Mouse (Mus musculus) CH12.LX (cell line): ENCODE results near the gene Kank1.

Experiments used
- CHD2 ChIP-seq: IDR thresholded peaks from 2 replicates; pipeline ENCODE4 v1.6.1; 2011; ENCODE audit warnings: low read length, improper control_type of control experiment
- CTCF ChIP-seq, 2 experiments: IDR thresholded peaks in 1 of 2; conservative IDR thresholded peaks in 1 of 2; 2 replicates each; pipeline ENCODE4 v1.5.1; 2011 to 2012; ENCODE audit warnings: low read depth in 2 of 2, low read length in 2 of 2, improper control_type of control experiment in 1 of 2, inconsistent platforms in 1 of 2, mild to moderate bottlenecking in 1 of 2, moderate library complexity in 1 of 2
- E2F4 ChIP-seq: IDR thresholded peaks from 2 replicates; pipeline ENCODE4 v1.6.1; 2011; ENCODE audit warnings: low read depth, low read length, improper control_type of control experiment; ENCODE audit not compliant: insufficient replicate concordance
- EP300 ChIP-seq: IDR thresholded peaks from 2 replicates; pipeline ENCODE4 v1.6.1; 2011; ENCODE audit warnings: low read length, improper control_type of control experiment
- ETS1 ChIP-seq: conservative IDR thresholded peaks from 2 replicates; pipeline ENCODE4 v1.6.1; 2012; ENCODE audit warnings: low read depth, mild to moderate bottlenecking, inconsistent platforms, low read length, improper control_type of control experiment, moderate library complexity
- HCFC1 ChIP-seq: IDR thresholded peaks from 2 replicates; pipeline ENCODE4 v1.6.1; 2012; ENCODE audit warnings: low read depth, mild to moderate bottlenecking, inconsistent platforms, low read length, improper control_type of control experiment
- KAT2A ChIP-seq: IDR thresholded peaks from 2 replicates; pipeline ENCODE4 v1.6.1; 2012; ENCODE audit warnings: low read length, improper control_type of control experiment, inconsistent platforms; ENCODE audit not compliant: insufficient replicate concordance
- MAFK ChIP-seq: IDR thresholded peaks from 2 replicates; pipeline ENCODE4 v1.6.1; 2011; ENCODE audit warnings: low read length, improper control_type of control experiment; ENCODE audit not compliant: insufficient replicate concordance
- MEF2A ChIP-seq: IDR thresholded peaks from 2 replicates; pipeline ENCODE4 v1.6.1; 2014; ENCODE audit warnings: low read depth, mild to moderate bottlenecking, inconsistent platforms, low read length, improper control_type of control experiment, borderline replicate concordance
- POLR2A ChIP-seq: IDR thresholded peaks from 2 replicates; pipeline ENCODE4 v1.6.1; 2011; ENCODE audit warnings: low read depth, mild to moderate bottlenecking, improper control_type of control experiment, low read length
- UBTF ChIP-seq: IDR thresholded peaks from 2 replicates; pipeline ENCODE4 v1.6.1; 2012; ENCODE audit warnings: low read depth, mild to moderate bottlenecking, inconsistent platforms, low read length, improper control_type of control experiment, moderate library complexity
- USF2 ChIP-seq: conservative IDR thresholded peaks from 2 replicates; pipeline ENCODE4 v1.6.1; 2011; ENCODE audit warnings: low read depth, low read length, improper control_type of control experiment
- ZMIZ1 ChIP-seq: IDR thresholded peaks from 2 replicates; pipeline ENCODE4 v1.6.1; 2012; ENCODE audit warnings: low read depth, mild to moderate bottlenecking, inconsistent platforms, low read length, improper control_type of control experiment

DNA sequence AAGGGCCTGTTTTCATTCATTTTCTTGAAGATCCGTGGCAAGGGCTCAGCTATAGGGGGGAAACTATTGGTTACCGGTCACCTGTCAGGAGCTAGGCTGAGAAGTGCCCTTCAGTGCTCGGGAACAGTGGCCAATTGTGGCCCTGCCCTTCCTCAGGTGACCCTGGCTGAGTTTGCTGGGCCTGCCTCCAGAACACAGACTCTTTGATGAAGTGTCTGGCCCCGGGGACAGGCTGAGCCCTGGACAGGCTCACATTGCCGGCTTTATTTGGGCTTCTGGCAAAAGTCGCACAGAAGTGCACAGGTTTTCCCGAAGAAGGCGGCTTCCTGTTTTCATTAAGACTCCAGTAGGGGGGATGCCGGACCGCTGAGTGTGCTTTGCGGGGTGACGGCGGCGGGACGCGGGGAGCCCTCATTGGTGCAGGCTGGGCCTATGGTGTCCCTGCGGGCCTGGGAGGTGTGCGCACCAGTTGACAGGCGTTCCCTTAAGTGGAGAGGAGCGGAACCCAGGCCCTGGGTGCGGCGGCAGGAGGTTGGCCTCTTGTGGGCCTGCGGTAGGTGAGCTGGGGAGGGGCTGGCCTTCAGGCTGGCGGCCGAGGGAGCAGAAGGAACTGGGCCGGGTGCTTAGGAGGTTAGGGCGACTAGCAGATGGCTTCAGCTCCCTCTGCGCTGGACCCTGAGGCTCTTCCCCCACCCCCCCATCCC is 169.9 kb downstream of the Kank1 start:
- no peak for TF ChIP-seq POLR2A
- no peak for TF ChIP-seq CTCF (conservative IDR thresholded peaks at IDR 0.05 in 1 of 2, IDR thresholded peaks at IDR 0.05 in 1 of 2; ENCODE audit: low read depth in 2 of 2, low read length in 2 of 2)
- TF ChIP-seq EP300 = no peak
- no peak for TF ChIP-seq HCFC1
- no peak for TF ChIP-seq MEF2A
- no peak for TF ChIP-seq UBTF
- no peak for TF ChIP-seq E2F4
- no peak for TF ChIP-seq CHD2
- TF ChIP-seq KAT2A = no peak
- no peak for TF ChIP-seq ETS1
- no peak for TF ChIP-seq USF2
- TF ChIP-seq ZMIZ1 = no peak
- TF ChIP-seq MAFK = no peak
